In genomic region chr6:90476941-90477518, GRCm38 (mm10) we compare ENCODE assay signal across 8 mouse cellular contexts. TPM values are rescaled to one million over a fixed set of nuclear protein-coding genes. Genes with fewer than 3 reads are reported as not detected.
DNase-seq lines count a peak whose midpoint lies in the region; ATAC-seq and TF ChIP-seq lines count a peak whose summit lies in the region.

No protein-coding gene starts in this region.

- no peak for TF ChIP-seq CTCF in lung, embryonic 14.5 days (IDR thresholded peaks at IDR 0.05; ENCODE audit: low read depth)
- no peak for TF ChIP-seq CTCF in layer of hippocampus, adult 2 months (conservative IDR thresholded peaks at IDR 0.05)

- 30% methylated on average over 14 of the region's 14 CpGs for WGBS in heart, embryonic 15.5 days
- WGBS in lung, embryonic 14.5 days: 40% methylated on average over 14 of the region's 14 CpGs

- 0 out of 2 replicates have a peak, but pooled peaks cover 4% of the 10 kb centered on the region for H3K36me3 ChIP-seq in heart, embryonic 15.5 days
- H3K36me3 ChIP-seq in lung, embryonic 14.5 days (ENCODE audit: insufficient read depth): no peaks in the 10 kb centered on the region

- peak; percentile 11 for DNase-seq in embryo, embryonic 11 days
- no peak for DNase-seq in embryo, embryonic 10.5 days (ENCODE audit: low spot score)
- DNase-seq in thymus, postnatal 14 days: peak; percentile 13
- DNase-seq in thymus, postnatal 36 days: no peak
- DNase-seq in lung, embryonic 14.5 days: peak; percentile 79
- DNase-seq in layer of hippocampus, adult 2 months (ENCODE audit: low spot score in 2 of 2): no peak
- DNase-seq in adipocyte (ENCODE audit: low spot score): no peak

- no peak overlapping the region for H3K4me3 ChIP-seq in heart, embryonic 15.5 days
- H3K4me3 ChIP-seq in lung, embryonic 14.5 days (ENCODE audit: low read depth, low read length): no peak overlapping the region
- H3K4me3 ChIP-seq in layer of hippocampus, adult 2 months: no peak overlapping the region

- H3K27me3 ChIP-seq in heart, embryonic 15.5 days: no peaks in the 10 kb centered on the region
- no peaks in the 10 kb centered on the region for H3K27me3 ChIP-seq in lung, embryonic 14.5 days (ENCODE audit: insufficient read depth, low read length)

- peaks cover 24% of the 10 kb centered on the region for H3K4me1 ChIP-seq in heart, embryonic 15.5 days (replicated peaks)
- H3K4me1 ChIP-seq in lung, embryonic 14.5 days (ENCODE audit: insufficient read depth): no peaks in the 10 kb centered on the region; the same call in 1 of the 2 replicates

- no peak for ATAC-seq in heart, embryonic 15.5 days (replicated peaks; ENCODE audit: insufficient number of reproducible peaks, insufficient read depth, low FRiP score, low read depth)
- ATAC-seq in lung, embryonic 14.5 days (ENCODE audit: insufficient read depth): peak; percentile 92

- H3K9me3 ChIP-seq in heart, embryonic 15.5 days (replicated peaks): no peaks in the 10 kb centered on the region
- H3K9me3 ChIP-seq in lung, embryonic 14.5 days (ENCODE audit: low read depth, low read length): no peaks in the 10 kb centered on the region

- H3K27ac ChIP-seq in heart, embryonic 15.5 days: peak overlapping the region; percentile 36; the same call in 1 of the 2 replicates
- H3K27ac ChIP-seq in lung, embryonic 14.5 days (ENCODE audit: low read depth): no peak overlapping the region
- H3K27ac ChIP-seq in layer of hippocampus, adult 2 months: no peak overlapping the region

- H3K4me2 ChIP-seq in heart, embryonic 15.5 days: peak overlapping the region; percentile 45
- H3K4me2 ChIP-seq in lung, embryonic 14.5 days: no peak overlapping the region

- no peak overlapping the region for H3K9ac ChIP-seq in heart, embryonic 15.5 days
- H3K9ac ChIP-seq in lung, embryonic 14.5 days: no peak overlapping the region

RNA-seq across cellular contexts. Expression of gene Aldh1l1, which starts 9.2 kb away (rescaled TPM):
- 1.8 and 3.6 TPM in 2 replicates for polyA plus RNA-seq in heart, embryonic 15.5 days (2015; fragmentation: Nextera tagmentation; extraction: Ambion mirVana)
- polyA plus RNA-seq in lung, embryonic 14.5 days (2014; fragmentation: Nextera tagmentation; extraction: Ambion mirVana): 0.74 and 0.78 TPM in 2 replicates
- 10 to 100 TPM; 39.3 to 45.2 TPM for total RNA-seq in layer of hippocampus, adult 2 months (2021)

RNA-seq across cellular contexts. Expression of gene Klf15, which starts 14.7 kb away (rescaled TPM):
- polyA plus RNA-seq in heart, embryonic 15.5 days (2015; fragmentation: Nextera tagmentation; extraction: Ambion mirVana): 22.5 and 22.8 TPM in 2 replicates
- polyA plus RNA-seq in lung, embryonic 14.5 days (2014; fragmentation: Nextera tagmentation; extraction: Ambion mirVana): 8.1 and 10.9 TPM in 2 replicates
- total RNA-seq in layer of hippocampus, adult 2 months (2021): 10 to 100 TPM; 29.9 to 33.8 TPM

RNA-seq across cellular contexts. Expression of gene Cfap100, which starts 48.4 kb away (rescaled TPM):
- polyA plus RNA-seq in heart, embryonic 15.5 days (2015; fragmentation: Nextera tagmentation; extraction: Ambion mirVana): 0.32 and 0.42 TPM in 2 replicates
- polyA plus RNA-seq in lung, embryonic 14.5 days (2014; fragmentation: Nextera tagmentation; extraction: Ambion mirVana): 0.43 and 0.57 TPM in 2 replicates
- 10 to 100 TPM; 16.3 to 18.7 TPM for total RNA-seq in layer of hippocampus, adult 2 months (2021)

Comparison
In these comparisons a context has a peak if more than half of its experiments do, and no peak if none do; other contexts are left out.
1. DNase-seq: peak in embryo, embryonic 11 days (single experiment), thymus, postnatal 14 days (single experiment) and lung, embryonic 14.5 days (single experiment); none in embryo, embryonic 10.5 days (single experiment), thymus, postnatal 36 days (0 of 2), layer of hippocampus, adult 2 months (0 of 2) and adipocyte (single experiment).